Mouse (Mus musculus): ENCODE results near the gene Frat2. TPM values are rescaled to one million over a fixed set of nuclear protein-coding genes. Genes with fewer than 3 reads are reported as not detected.

Frat2 gene
- polyA plus RNA-seq, 1 experiment from 2014 or later, result 1.2 TPM

DNA sequence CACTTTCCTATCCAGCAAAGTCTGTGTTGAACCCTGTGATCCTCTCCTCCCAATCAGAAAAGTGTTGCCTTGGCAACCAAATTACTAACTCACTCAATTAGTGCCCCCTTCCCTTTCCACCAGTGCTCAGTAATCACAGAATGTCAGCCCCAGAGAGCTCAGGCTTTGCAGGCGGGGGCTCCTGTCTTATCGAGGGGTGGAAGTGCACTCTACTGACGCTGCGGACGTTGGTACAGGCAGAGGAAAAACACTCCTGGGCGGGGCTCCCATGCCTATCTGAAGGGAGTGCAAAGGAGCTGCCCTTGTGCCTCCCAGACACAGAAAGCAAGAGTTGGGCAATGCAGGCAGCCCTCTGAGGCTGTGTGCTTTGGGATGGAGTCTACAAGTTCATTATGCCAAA lies 12.1 kb downstream of the Frat2 start:
- H3K4me1 ChIP-seq (ENCODE audit: control insufficient read depth in 2 of 2, insufficient read depth in 2 of 2, low read length in 2 of 2), result peaks cover 18 to 27% of the 10 kb centered on the region in 2 experiments
- no peaks in the 10 kb centered on the region for H3K36me3 ChIP-seq (ENCODE audit: control insufficient read depth, insufficient read depth, low read length)
- peaks cover 12% of the 10 kb centered on the region; the same call in 1 of the 2 replicates for H3K27me3 ChIP-seq (ENCODE audit: control insufficient read depth, insufficient read depth, low read length)
- peak; percentile 74 for ATAC-seq (ENCODE audit: insufficient number of reproducible peaks, insufficient read depth, low FRiP score, low read depth)
- H3K4me3 ChIP-seq (ENCODE audit: control insufficient read depth in 1 of 2, insufficient read depth in 1 of 2, low read depth in 1 of 2, low read length in 2 of 2), result no peak overlapping the region
- H3K9me3 ChIP-seq (ENCODE audit: control insufficient read depth, low read length), result no peaks in the 10 kb centered on the region
- peak overlapping the region in 1 of 2 experiments; percentile 37; a peak in 1 of 4 replicates for H3K27ac ChIP-seq (replicated peaks in 1 of 2; ENCODE audit: control insufficient read depth in 1 of 2, insufficient read depth in 1 of 2, low read depth in 2 of 2, low read length in 2 of 2)
- peak overlapping the region; percentile 45 for H3K4me2 ChIP-seq (ENCODE audit: low read length)
- H3K9ac ChIP-seq (ENCODE audit: low read length), result no peak overlapping the region
- WGBS, result 2% methylated on average over 6 of the region's 6 CpGs

DNA sequence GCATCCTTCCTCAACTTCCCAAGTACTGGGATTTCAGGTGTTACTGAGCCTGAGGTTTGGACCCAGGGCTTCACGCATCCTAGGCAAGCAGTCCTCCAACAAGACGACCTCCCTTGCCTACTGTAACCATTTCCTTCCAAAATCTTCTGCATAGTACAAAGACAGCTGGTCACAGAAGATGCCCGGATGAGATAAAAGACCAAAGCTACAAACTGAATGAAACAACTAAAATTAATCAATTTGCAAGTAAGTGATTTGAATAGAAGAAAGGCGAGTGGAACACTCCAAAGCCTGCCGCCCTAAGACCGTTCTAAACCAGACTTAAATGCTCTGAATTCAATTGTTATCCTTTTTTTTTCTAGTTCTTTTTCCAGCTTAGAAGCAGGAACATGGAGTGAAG lies 12.5 kb downstream of the Frat2 start:
- Histone ChIP-seq H3K9me3 (ENCODE audit: control insufficient read depth, low read length) (no peaks in the 10 kb centered on the region), H3K4me1 (ENCODE audit: control insufficient read depth in 2 of 2, insufficient read depth in 2 of 2, low read length in 2 of 2) (peaks cover 18 to 31% of the 10 kb centered on the region in 2 experiments), H3K27ac (replicated peaks in 1 of 2; ENCODE audit: control insufficient read depth in 1 of 2, insufficient read depth in 1 of 2, low read depth in 2 of 2, low read length in 2 of 2) (0 out of 4 replicates have a peak overlapping the region, but pooled peaks of 1 of the 2 experiments have one; percentile 37), H3K27me3 (ENCODE audit: control insufficient read depth, insufficient read depth, low read length) (peaks cover 12% of the 10 kb centered on the region; the same call in 1 of the 2 replicates), H3K4me2 (ENCODE audit: low read length) (no peak overlapping the region; the same call in 1 of the 2 replicates), H3K9ac (ENCODE audit: low read length) (no peak overlapping the region), H3K4me3 (ENCODE audit: control insufficient read depth in 1 of 2, insufficient read depth in 1 of 2, low read depth in 1 of 2, low read length in 2 of 2) (no peak overlapping the region), H3K36me3 (ENCODE audit: control insufficient read depth, insufficient read depth, low read length) (no peaks in the 10 kb centered on the region)
- 49% methylated on average over 6 of the region's 6 CpGs for WGBS
- no peak for ATAC-seq (ENCODE audit: insufficient number of reproducible peaks, insufficient read depth, low FRiP score, low read depth)

DNA sequence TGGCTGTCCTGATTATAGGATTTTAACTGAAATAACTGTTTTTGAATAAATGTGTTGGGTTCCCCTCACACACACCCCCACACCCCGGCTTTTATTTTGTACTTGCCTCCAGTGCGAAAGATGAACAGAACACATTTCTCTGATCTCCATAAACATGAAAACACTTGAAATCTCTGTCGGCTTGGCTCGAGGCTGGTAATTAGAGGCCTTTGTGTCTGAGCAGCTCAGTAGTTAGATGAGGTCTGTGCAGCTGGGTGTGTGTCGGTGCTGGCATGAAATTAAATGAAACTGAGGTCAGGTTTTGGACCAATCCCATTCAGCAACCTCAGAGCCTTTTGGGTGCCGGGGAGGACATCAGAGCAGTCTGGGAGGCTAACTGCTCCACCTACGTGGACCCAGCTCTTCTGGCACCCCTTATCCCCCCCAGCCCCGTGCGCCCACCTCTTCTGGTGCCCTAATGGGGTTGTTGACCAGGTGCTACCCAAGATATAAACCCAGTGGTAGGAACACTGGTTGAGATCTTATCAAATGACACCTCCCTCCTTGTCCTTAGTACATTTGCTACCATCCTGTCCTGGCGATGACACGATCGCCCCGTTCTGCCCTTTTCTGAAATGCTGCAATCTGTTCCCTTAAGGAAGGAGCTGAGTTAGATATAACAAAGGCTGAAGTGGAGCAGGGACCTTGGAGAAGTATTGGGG lies 15.3 kb downstream of the Frat2 start:
- Histone ChIP-seq H3K9ac (ENCODE audit: low read length) (no peak overlapping the region), H3K27ac (replicated peaks in 1 of 2; ENCODE audit: control insufficient read depth in 1 of 2, insufficient read depth in 1 of 2, low read depth in 2 of 2, low read length in 2 of 2) (no peak overlapping the region), H3K27me3 (ENCODE audit: control insufficient read depth, insufficient read depth, low read length) (peaks cover 12% of the 10 kb centered on the region; the same call in 1 of the 2 replicates), H3K9me3 (ENCODE audit: control insufficient read depth, low read length) (no peaks in the 10 kb centered on the region), H3K4me3 (ENCODE audit: control insufficient read depth in 1 of 2, insufficient read depth in 1 of 2, low read depth in 1 of 2, low read length in 2 of 2) (no peak overlapping the region), H3K4me2 (ENCODE audit: low read length) (no peak overlapping the region), H3K36me3 (ENCODE audit: control insufficient read depth, insufficient read depth, low read length) (no peaks in the 10 kb centered on the region), H3K4me1 (ENCODE audit: control insufficient read depth in 2 of 2, insufficient read depth in 2 of 2, low read length in 2 of 2) (peaks cover 14 to 23% of the 10 kb centered on the region in 2 experiments)
- WGBS, result 77% methylated on average over 13 of the region's 13 CpGs
- no peak for ATAC-seq (ENCODE audit: insufficient number of reproducible peaks, insufficient read depth, low FRiP score, low read depth)

GRCm38 (mm10) chr19:41831718-41832391 lies 16.1 kb downstream of the Frat2 start:
- no peak for ATAC-seq (ENCODE audit: insufficient number of reproducible peaks, insufficient read depth, low FRiP score, low read depth)
- Histone ChIP-seq H3K4me3 (ENCODE audit: control insufficient read depth in 1 of 2, insufficient read depth in 1 of 2, low read depth in 1 of 2, low read length in 2 of 2) (peak overlapping the region; percentile 11 to 74; a peak in 3 of 4 replicates), H3K27me3 (ENCODE audit: control insufficient read depth, insufficient read depth, low read length) (peaks cover 12% of the 10 kb centered on the region; the same call in 1 of the 2 replicates), H3K36me3 (ENCODE audit: control insufficient read depth, insufficient read depth, low read length) (no peaks in the 10 kb centered on the region), H3K9ac (ENCODE audit: low read length) (peak overlapping the region; percentile 23; the same call in 1 of the 2 replicates), H3K9me3 (ENCODE audit: control insufficient read depth, low read length) (no peaks in the 10 kb centered on the region), H3K4me1 (ENCODE audit: control insufficient read depth in 2 of 2, insufficient read depth in 2 of 2, low read length in 2 of 2) (peaks cover 11 to 23% of the 10 kb centered on the region in 2 experiments), H3K27ac (replicated peaks in 1 of 2; ENCODE audit: control insufficient read depth in 1 of 2, insufficient read depth in 1 of 2, low read depth in 2 of 2, low read length in 2 of 2) (no peak overlapping the region), H3K4me2 (ENCODE audit: low read length) (peak overlapping the region; percentile 97)
- WGBS, result 15% methylated on average over 14 of the region's 14 CpGs

DNA sequence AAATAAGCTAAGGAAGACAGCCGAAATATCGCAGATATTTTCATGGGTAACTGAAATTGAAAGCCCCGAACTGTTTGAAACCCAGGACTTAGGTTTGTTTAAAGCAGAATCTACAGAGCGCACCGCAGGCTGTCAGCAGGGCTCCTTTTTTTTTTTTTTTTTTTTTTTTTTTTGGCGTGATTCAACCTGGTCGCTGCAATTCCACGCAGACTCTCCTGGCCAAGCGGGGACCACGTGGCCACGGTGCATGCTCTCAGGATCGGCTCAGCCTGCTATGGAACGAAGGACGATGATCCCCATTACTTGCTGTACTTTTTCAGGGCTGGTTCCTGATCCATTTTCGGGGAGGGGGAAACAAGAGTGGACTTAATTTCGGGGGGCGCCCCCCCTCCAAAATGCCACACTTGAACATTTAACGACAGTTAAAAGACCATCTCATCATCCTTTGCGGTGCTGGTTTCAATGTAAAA lies 16.8 kb downstream of the Frat2 start:
- 1% methylated on average over 18 of the region's 19 CpGs for WGBS
- no peaks in the 10 kb centered on the region for H3K9me3 ChIP-seq (ENCODE audit: control insufficient read depth, low read length)
- H3K36me3 ChIP-seq (ENCODE audit: control insufficient read depth, insufficient read depth, low read length), result no peaks in the 10 kb centered on the region
- peaks cover 11 to 20% of the 10 kb centered on the region in 2 experiments for H3K4me1 ChIP-seq (ENCODE audit: control insufficient read depth in 2 of 2, insufficient read depth in 2 of 2, low read length in 2 of 2)
- peak overlapping the region; percentile 97 for H3K4me2 ChIP-seq (ENCODE audit: low read length)
- peaks cover 12% of the 10 kb centered on the region; the same call in 1 of the 2 replicates for H3K27me3 ChIP-seq (ENCODE audit: control insufficient read depth, insufficient read depth, low read length)
- ATAC-seq (ENCODE audit: insufficient number of reproducible peaks, insufficient read depth, low FRiP score, low read depth), result no peak
- H3K9ac ChIP-seq (ENCODE audit: low read length), result peak overlapping the region; percentile 77
- H3K4me3 ChIP-seq (ENCODE audit: control insufficient read depth in 1 of 2, insufficient read depth in 1 of 2, low read depth in 1 of 2, low read length in 2 of 2), result peak overlapping the region; percentile 73 to 74
- H3K27ac ChIP-seq (replicated peaks in 1 of 2; ENCODE audit: control insufficient read depth in 1 of 2, insufficient read depth in 1 of 2, low read depth in 2 of 2, low read length in 2 of 2), result no peak overlapping the region

GRCm38 (mm10) chr19:41830106-41831031 lies 17.6 kb downstream of the Frat2 start:
- Histone ChIP-seq H3K9me3 (ENCODE audit: control insufficient read depth, low read length) (no peaks in the 10 kb centered on the region), H3K9ac (ENCODE audit: low read length) (peak overlapping the region; percentile 77), H3K36me3 (ENCODE audit: control insufficient read depth, insufficient read depth, low read length) (no peaks in the 10 kb centered on the region), H3K27me3 (ENCODE audit: control insufficient read depth, insufficient read depth, low read length) (peaks cover 12% of the 10 kb centered on the region; the same call in 1 of the 2 replicates), H3K27ac (replicated peaks in 1 of 2; ENCODE audit: control insufficient read depth in 1 of 2, insufficient read depth in 1 of 2, low read depth in 2 of 2, low read length in 2 of 2) (peak overlapping the region; percentile 15 to 88; a peak in 3 of 4 replicates), H3K4me1 (ENCODE audit: control insufficient read depth in 2 of 2, insufficient read depth in 2 of 2, low read length in 2 of 2) (peaks cover 8 to 15% of the 10 kb centered on the region in 2 experiments), H3K4me3 (ENCODE audit: control insufficient read depth in 1 of 2, insufficient read depth in 1 of 2, low read depth in 1 of 2, low read length in 2 of 2) (peak overlapping the region; percentile 73 to 74), H3K4me2 (ENCODE audit: low read length) (peak overlapping the region; percentile 97)
- under 1% methylated on average over 101 of the region's 112 CpGs for WGBS
- ATAC-seq (ENCODE audit: insufficient number of reproducible peaks, insufficient read depth, low FRiP score, low read depth), result peak; percentile 56
